Mouse (Mus musculus) adrenal gland, postnatal 14 days (tissue): ENCODE measurements around the gene Tle4. TPM values are rescaled to one million over a fixed set of nuclear protein-coding genes. Genes with fewer than 3 reads are reported as not detected.
A peak's percentile ranks its signal among the peaks of the same experiment; 100 is the strongest.

Experiments used
- DNase-seq: peaks from one replicate; pipeline ENCODE4 v3.0.0; 2021; ENCODE audit warnings: mixed read lengths
- total RNA-seq: library from RNA; stranded (reverse); gene quantifications from 2 replicates; pipeline ENCODE4 v1.2.3, GENCODE M21; 2021

Tle4 gene
- total RNA-seq, 1 experiment from 2014 or later, result 13.0 TPM

DNA sequence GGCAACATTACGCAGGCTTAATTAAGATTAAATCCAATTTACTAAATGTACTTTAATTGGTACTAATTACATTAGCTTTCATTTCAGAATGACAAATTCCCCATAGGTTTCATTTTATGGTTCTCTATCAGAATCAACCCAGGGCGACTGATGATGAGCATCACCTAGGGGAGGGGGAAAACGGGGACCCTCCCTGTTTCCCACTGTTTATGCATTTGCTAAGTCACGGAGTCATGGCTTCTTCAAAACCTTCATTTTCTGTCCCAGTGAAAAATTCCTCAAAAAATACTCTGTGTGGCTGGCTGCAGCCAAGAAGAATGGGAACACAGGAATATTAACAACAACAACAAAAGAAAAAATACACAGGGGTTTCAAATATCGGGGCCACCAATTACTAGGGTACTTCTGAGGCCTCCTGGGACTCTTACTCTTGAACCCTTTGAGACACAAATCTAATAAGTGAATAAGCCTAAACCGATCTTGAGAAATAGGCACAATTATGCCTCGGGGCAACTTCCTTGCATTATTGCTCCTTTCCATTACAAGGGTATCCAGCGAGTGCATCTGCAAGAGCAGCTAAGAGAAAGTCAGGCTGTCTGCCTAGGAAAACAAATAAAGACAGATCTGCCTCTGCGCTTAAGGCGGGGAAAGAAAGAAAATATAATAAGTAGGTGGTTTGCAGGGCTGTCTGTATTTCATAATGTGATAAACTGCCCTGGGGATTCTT, 5.9 kb downstream of the Tle4 start:
- DNase-seq, result no peak

DNA sequence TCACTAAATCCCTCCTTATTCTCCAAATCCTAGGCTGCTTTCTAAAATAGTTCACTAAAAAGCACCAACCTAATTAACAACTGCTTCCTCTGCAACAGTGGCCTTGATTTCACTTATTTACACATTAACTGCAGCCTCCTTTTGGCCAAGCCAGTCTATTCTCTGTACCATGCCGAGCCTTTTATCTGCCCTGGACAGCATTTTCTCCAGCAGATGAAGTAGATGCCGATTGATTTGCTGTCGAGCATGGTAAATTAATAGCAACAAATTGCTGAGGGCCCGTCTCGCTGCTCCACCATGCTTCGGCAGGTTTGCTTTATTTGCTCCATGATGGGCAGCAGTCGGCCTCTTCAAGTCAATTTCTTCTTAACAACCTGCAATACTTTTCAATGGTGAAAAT, 7.7 kb downstream of the Tle4 start:
- no peak for DNase-seq

GRCm38 (mm10) chr19:14588221-14589123, 9.4 kb downstream of the Tle4 start:
- no peak for DNase-seq

DNA sequence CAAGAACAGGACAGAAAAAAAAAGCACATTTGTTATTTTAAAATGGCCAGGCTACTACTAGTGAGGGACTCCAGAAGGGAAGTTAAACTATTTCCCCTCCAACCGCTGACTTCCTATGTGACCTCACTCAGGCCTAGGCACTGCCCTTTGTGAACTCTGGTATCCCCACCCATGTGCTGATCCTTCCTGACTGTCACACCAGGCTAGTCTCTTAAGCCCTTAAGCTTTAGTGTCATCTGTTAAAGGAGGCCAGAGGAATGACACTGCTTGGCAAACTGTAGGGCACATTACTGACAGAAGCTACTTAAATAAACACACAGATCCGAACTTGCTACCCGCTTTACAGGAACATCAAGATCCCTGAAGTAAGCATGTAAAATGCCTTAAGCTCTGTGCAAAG, 11.7 kb downstream of the Tle4 start:
- DNase-seq, result peak; percentile 9

DNA sequence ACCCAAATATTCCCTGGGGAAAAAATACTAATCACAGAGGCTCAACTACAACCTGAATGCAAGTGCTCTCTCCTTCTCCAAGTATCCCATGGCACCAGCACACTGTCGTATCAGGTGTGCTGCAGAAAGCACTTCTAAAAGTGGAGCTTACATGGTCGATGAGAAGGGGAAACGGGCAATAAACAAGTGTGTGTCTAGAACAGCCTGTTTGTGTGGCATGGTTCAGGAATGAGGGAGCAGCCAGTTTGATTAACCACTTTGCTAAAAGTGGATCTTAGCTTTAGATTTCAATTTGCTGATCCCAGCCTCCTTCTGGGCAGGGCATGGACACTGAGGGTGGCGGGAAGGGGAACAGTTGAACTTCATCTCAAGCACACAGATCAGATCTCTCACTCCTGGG, 12.1 kb downstream of the Tle4 start:
- no peak for DNase-seq

- no peak for DNase-seq
These were observed 12.6 kb downstream of the Tle4 start for GRCm38 (mm10) chr19:14585235-14585634.

DNA sequence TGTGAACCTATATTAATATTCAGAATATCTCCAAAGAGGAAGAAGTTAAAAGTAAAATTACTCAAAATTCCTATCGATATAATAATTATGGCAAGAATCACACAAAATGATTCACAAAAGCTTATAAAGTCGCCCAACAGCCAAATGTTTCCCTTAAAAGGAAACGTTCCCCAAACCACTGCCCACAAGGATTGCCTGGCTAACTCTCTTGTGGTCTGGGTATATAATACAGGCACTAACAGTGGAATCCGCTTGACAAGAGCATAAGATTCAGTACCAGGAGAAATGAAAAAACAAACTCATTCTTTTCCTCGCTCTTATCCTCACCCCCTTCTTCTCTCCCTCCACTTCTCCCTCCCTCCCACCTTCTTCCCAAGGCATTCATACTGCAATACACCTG, 19.2 kb downstream of the Tle4 start:
- DNase-seq, result no peak

DNA sequence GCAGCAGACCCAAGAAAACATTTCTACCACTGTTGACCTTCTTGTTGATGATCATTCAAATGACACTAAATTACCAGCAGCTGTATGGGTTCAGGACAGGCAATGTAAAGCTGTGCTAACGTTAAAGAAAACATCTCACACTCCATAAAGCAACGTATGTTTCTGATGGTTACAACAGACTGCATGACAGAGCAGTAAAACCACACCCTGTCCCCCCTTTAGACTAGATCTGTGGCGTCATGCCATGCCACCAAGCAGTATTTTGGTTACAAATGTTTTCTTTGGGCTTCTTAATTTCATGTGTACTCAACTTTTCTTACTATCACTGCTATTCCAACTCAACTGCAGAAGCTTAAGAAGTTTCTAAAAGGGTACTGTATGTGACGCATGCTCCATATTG, 19.8 kb downstream of the Tle4 start:
- DNase-seq, result no peak

DNA sequence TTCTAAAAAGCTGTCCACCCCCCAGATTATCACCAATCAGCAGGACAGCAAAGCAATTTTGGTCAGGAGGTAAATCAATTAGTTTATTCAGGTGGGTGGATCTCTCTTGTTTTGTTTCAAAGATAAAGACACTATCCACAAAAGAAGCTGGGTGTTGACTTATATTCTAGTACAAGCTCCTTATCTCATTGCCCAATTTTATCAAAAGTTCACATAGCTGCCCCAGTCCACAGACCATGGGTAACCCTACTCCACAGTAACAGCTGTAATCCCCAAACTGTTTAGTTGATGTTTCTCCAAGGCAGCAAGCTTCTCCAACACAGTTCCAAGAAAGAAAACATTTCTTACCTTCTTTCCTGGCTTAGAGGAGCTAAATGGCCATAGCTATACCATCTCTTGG, 21.5 kb downstream of the Tle4 start:
- no peak for DNase-seq

DNA sequence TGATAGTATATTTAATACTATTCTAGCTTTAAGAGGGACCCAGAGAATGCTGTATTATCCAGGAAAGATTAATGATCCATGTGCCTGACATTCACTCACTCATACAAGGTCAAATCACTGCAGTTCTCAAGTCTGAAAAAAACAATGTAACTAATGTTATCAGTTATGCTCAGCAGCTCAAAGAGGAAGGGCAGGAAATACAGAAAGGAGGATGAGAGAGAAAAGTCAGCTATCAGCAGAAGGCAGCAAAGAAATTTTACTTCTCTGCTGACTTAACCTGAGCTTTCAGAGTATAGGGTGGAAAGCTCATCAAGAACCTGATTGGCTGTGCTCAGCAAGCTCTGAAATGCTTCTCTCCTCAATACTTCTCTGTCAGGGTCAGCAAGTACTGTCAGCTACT, 29.0 kb downstream of the Tle4 start:
- DNase-seq, result no peak

DNA sequence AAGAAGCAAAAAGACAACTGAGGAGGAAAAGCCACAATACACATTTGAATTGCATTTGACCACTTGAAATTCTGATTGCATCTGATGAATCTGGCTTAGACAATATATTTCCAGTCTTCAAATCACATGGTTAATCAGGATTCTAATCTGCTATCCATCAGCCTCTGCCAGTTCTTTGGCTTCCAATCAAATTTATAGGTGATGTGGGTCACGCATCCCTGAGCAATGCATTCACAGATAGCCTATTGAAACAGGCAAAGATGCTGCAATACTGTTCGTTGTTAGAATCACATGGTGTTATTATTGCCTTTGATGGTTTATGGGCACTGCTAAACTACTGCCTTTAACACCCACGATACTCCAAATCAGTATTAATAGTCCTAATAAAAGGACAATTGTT, 30.8 kb downstream of the Tle4 start:
- no peak for DNase-seq

DNA sequence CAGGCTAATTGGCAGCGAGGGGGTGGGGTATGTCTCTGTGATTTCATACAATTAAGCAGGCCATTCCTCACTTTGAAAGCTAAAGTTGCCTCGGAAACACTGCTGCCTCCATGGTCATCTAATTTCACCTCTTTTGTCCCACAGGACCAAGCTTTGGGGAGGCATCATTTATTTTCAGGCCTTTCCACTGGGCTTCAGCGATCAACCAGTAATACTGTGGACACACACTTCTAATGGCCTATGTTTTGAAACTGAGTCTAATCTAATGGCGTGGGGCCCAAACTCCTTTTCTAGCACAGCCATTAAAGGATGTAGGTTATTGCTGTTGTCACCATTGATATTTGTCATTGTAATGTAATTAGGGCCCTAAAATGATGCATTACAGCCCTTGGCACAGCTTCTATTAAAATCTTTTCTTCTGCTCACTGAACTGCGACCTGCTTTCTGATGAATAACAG, 31.3 kb downstream of the Tle4 start:
- DNase-seq, result no peak

GRCm38 (mm10) chr19:14565424-14566069, 32.3 kb downstream of the Tle4 start:
- DNase-seq, result no peak

DNA sequence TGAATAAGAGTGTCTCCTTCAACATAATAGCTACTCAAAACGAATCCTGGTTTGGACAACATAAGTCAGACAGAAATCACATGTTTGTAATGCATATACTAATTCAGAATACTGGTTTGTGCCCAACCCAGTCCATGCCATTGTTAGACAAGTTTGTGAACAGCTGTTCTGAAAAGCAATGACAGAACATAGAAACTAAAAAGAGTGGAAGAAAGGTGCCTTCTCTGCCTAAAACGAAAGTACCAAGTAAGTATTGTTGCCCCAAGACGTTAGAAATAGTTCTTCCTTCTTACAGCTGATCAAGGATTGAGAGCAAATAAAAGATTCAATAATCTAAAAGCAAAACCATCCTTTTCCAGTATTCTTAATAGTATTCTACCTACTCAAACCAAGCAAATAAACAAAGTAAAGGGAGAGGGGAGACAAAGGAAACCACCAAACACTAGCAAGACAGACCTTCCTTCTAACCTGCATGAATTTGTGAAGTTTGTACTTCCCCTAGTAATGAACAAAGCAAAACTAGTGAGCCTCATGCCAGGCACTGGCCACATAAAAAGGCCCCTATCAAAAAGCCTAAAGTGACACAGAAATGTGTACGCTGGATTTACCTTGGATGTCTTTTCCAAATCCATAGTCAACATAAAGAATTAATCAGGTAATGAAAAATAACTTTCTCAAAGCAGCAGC, 34.4 kb downstream of the Tle4 start:
- no peak for DNase-seq

- DNase-seq, result no peak
These were observed 50.0 kb downstream of the Tle4 start for GRCm38 (mm10) chr19:14547871-14548270.

- DNase-seq, result no peak
These were observed 50.6 kb downstream of the Tle4 start for GRCm38 (mm10) chr19:14547133-14547842.

DNA sequence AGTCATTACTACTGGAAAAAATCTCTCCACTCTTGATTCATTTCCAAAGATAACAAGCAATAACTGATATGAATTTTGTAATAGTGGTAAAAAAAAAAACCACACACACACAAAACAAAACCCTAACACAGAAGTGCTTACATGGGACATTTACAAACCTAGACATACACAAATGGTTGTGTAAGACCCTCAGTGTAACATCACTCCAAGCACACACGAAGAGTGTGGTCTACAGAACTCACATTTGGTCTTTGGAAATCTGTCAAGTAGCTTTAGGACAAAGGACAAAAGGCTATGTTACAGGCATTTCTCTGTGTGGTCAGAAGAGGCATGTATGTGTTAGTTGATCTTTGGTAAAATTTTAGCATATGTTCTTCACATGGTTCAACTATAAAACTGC, 52.4 kb downstream of the Tle4 start:
- no peak for DNase-seq

DNA sequence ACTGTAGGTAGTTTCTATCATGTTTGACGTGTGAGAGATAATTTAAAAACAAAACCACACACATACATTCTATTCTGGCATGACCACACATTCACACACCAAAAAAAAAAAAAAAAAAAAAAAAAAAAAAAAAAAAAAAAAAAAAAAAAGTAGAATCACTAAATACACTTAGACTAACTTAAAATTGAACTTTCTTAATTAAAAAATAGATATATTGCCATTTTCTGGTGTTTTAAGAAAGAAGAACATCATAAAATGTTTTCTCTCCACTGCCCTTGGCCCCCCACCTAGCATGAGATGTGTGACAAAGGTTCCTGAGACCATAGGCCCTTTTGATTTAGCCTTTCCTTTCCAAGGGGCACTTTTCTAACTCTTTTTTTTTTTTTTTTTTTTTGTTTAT, 54.5 kb downstream of the Tle4 start:
- no peak for DNase-seq

GRCm38 (mm10) chr19:14540678-14541077, 57.2 kb downstream of the Tle4 start:
- no peak for DNase-seq

GRCm38 (mm10) chr19:14536676-14537075, 61.2 kb downstream of the Tle4 start:
- DNase-seq, result no peak

DNA sequence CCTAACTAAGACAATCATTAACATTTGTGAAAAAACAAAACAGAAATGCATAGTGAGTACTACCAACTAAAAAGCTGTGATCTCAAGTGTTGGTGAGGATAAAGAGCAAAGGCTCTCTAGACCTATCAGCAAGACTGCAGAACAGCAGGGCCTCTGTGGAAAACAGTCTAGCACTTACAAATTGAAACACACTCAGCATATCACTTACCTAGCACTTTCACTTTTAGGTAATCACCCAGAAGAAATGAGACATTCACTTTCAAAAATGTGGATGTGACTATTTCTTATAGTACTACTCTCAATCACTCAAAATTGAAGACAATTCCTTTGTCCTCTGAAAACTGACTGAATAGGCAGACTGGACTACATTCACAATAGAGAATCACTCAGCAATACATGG, 63.4 kb downstream of the Tle4 start:
- DNase-seq, result no peak

GRCm38 (mm10) chr19:14532861-14533260, 65.0 kb downstream of the Tle4 start:
- no peak for DNase-seq
